Mouse (Mus musculus): ENCODE data around the gene Snph.

DNA sequence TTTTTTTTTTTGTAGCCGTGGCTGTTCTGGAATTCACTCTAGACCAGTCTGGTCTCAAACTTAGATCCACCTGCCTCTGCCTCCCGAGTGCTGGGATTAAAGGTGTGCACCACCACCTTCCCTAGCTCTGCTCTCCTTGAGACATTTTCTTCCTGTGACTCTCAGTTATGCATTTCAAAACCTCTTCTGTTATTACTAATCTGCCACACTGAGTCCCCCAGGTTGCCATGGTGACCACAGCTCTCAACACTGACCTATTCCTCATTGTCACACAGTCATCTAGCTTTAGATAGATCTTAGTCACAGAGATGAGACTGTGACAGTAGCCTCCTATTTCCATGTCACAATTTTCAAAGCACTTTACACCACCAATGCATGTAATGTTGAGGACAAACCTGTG is 62.9 kb downstream of the Snph start:
- TF ChIP-seq POLR2A (IDR thresholded peaks at IDR 0.05; ENCODE audit: control insufficient read depth in 1 of 2, insufficient read depth in 1 of 2, low read depth in 1 of 2, low read length in 2 of 2, poor library complexity in 1 of 2), result no peak
- no peak for TF ChIP-seq E2F4 (IDR thresholded peaks at IDR 0.05; ENCODE audit: borderline replicate concordance, low read depth, low read length)
- TF ChIP-seq ZNF384 (IDR thresholded peaks at IDR 0.05; ENCODE audit: low read depth, low read length), result no peak
- TF ChIP-seq MYC (IDR thresholded peaks at IDR 0.05; ENCODE audit: low read depth, low read length), result no peak
- TF ChIP-seq TCF12 (IDR thresholded peaks at IDR 0.05; ENCODE audit: low read depth, low read length), result no peak
- TF ChIP-seq CTCF (IDR thresholded peaks at IDR 0.05 in 2 of 3, conservative IDR thresholded peaks at IDR 0.05 in 1 of 3; ENCODE audit: control insufficient read depth in 1 of 3, insufficient read depth in 1 of 3, low read depth in 2 of 3, low read length in 3 of 3, poor library complexity in 1 of 3, severe bottlenecking in 1 of 3), result no peak
- no peak for TF ChIP-seq NRF1 (IDR thresholded peaks at IDR 0.05; ENCODE audit: insufficient read depth, low read depth, low read length, poor library complexity, severe bottlenecking)
